Mouse (Mus musculus) splenic B cell, adult 2 months (primary cell): ENCODE data around the gene Eea1.
"Not testable (repeated sequence)": the region's sequence is repeated elsewhere in the genome, so short reads cannot be mapped to it uniquely, and the experiment has no call there.

Experiments
- DNase-seq: peaks from one replicate; pipeline ENCODE4 v3.0.0-alpha.2; 2011; ENCODE audit warnings: low read depth, low spot score
- H3K27me3 ChIP-seq: 2 replicates; pipeline ENCODE4 v1.6.1; 2012; ENCODE audit warnings: mild to moderate bottlenecking, low read length, moderate library complexity, mixed read lengths; ENCODE audit not compliant: control insufficient read depth, poor library complexity, insufficient read depth, severe bottlenecking
- H3K36me3 ChIP-seq: 2 replicates; pipeline ENCODE4 v1.6.1; 2012; ENCODE audit warnings: mild to moderate bottlenecking, low read length, moderate library complexity, mixed read lengths; ENCODE audit not compliant: control insufficient read depth, poor library complexity, insufficient read depth, severe bottlenecking

The Eea1 gene

GRCm38 (mm10) chr10:96074386-96074785, 133.9 kb downstream of the Eea1 start:
- H3K27me3 ChIP-seq = no peaks in the 10 kb centered on the region
- no peaks in the 10 kb centered on the region for H3K36me3 ChIP-seq
- no peak for DNase-seq

DNA sequence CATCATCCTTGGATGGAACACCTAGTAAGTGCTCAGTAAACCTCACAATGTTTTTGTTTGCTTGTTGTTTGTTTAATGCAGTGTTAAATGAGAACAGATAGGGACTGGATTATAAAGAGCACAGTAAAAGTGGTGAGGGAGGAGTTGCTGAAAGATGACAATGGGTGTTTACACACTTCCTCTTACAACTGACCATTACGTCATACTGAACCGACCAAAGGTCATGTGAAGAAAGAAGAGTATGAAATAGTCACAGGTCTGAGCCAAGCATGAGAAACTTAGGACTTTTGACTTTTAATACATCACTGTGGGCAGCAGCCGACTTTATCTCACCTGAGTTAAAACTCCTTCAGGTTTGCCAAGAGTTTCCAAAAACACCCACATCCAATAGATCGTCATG, 135.0 kb downstream of the Eea1 start:
- Histone ChIP-seq H3K36me3 (no peaks in the 10 kb centered on the region), H3K27me3 (no peaks in the 10 kb centered on the region)
- no peak for DNase-seq

GRCm38 (mm10) chr10:96075880-96076279, 135.4 kb downstream of the Eea1 start:
- DNase-seq = no peak
- Histone ChIP-seq H3K27me3 (no peaks in the 10 kb centered on the region), H3K36me3 (no peaks in the 10 kb centered on the region)

GRCm38 (mm10) chr10:96076461-96076860, 136.0 kb downstream of the Eea1 start:
- H3K36me3 ChIP-seq = no peaks in the 10 kb centered on the region
- no peaks in the 10 kb centered on the region for H3K27me3 ChIP-seq
- no peak for DNase-seq

DNA sequence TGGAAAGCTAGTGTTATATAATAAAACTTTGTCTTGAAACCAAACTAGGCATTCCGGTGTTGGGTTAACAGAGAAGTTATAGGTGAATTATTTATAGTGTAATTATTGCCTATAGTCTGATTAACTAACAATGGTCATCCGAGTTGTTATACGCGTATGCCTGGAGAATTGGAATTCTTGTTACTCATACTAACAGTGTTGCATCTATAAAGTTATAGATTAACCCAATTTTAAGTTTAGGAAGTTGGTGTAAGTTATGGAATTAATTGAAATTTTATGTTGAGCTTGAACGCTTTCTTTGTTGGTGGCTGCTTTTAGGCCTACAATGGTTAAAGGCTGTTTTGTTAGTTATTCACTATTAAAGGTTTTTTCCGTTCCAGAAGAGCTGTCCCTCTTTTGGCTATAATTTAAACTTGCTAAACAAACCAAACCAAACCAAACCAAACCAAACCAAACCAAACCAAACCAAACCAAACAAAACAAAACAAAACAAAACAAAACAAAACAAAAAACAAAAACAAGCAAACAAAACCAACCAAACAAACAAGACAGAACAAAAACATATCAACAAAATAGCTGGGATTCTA, 137.1 kb downstream of the Eea1 start:
- not testable (repeated sequence) for H3K27me3 ChIP-seq, H3K36me3 ChIP-seq, DNase-seq

GRCm38 (mm10) chr10:96079823-96080222, 139.4 kb downstream of the Eea1 start:
- no peak for DNase-seq
- no peaks in the 10 kb centered on the region for H3K27me3 ChIP-seq
- H3K36me3 ChIP-seq = no peaks in the 10 kb centered on the region

DNA sequence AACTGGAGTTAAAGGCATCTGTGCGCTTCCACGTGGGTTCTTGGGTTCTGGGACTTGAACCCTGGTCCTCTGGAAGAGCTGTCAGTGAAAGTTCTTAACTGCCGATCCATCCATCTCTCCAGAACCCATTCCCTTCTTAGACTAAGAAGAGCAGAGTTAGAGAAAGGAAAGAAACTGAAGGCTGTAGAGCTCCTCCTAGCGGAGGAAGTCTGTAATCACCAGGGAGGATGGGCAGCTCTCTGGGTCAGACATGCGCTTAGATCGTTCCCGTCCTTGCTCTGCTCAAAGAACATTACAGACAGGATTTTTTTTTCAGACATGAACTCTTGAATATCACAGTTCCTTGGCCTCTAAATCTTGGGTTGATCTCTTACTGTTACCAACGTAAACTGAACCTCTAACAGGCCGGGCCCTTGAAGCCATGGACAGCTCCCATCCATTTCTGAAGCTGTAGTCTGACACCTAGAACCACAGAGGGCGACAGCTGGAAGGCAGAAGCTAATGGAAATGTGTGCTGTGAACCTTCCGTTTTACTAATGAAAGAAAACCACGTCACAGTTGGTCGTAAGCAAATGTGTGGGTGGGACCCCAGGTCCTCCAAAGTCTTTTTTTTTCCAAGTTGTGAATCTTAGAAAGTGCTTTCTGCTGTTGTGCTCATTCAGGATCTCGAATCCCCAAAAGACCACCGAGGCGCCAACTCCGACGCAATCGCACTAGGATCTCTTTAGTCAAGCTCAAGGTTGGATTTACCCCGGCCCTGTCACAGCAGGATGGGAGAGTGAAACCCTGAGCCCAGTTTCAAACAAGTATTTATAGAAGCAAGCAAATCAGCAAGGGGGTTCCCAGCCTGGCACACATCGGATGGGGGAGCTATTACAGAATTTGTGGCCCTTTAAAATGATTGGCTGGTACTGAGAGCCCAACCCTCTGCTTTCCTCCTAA, 140.3 kb downstream of the Eea1 start:
- peak; percentile 71 for DNase-seq
- H3K27me3 ChIP-seq = no peaks in the 10 kb centered on the region
- no peaks in the 10 kb centered on the region for H3K36me3 ChIP-seq

GRCm38 (mm10) chr10:96082203-96082602, 141.8 kb downstream of the Eea1 start:
- DNase-seq = no peak
- Histone ChIP-seq H3K27me3 (no peaks in the 10 kb centered on the region), H3K36me3 (no peaks in the 10 kb centered on the region)

DNA sequence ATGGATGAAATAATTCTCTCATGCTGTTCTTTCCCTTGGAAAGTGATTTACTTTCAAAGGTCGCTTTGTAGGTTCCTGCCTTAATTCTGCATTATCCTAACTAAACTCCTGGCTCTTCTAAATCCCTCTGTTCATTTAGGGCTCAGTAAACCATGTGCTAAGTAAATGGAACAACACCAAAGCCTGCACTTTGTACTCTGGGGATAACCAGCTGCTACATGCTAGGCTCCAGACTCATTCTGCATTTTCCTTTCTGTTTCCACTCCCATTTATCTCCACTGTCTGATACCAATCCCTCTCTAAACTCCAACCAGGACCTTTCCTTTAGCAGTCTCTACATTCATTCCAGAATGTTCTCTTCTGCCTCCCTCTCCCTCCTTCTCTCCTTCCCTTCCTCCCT, 149.3 kb downstream of the Eea1 start:
- no peak for DNase-seq
- H3K36me3 ChIP-seq = no peaks in the 10 kb centered on the region

GRCm38 (mm10) chr10:96090388-96090787, 149.9 kb downstream of the Eea1 start:
- DNase-seq = no peak
- no peaks in the 10 kb centered on the region for H3K36me3 ChIP-seq
- no peaks in the 10 kb centered on the region for H3K27me3 ChIP-seq

More for the DNA sequence above, 149.3 kb downstream of the Eea1 start:
- H3K27me3 ChIP-seq = no peaks in the 10 kb centered on the region

GRCm38 (mm10) chr10:96093890-96094531, 153.6 kb downstream of the Eea1 start:
- Histone ChIP-seq H3K27me3 (no peaks in the 10 kb centered on the region), H3K36me3 (no peaks in the 10 kb centered on the region)
- no peak for DNase-seq

GRCm38 (mm10) chr10:96094559-96094958, 154.1 kb downstream of the Eea1 start:
- H3K36me3 ChIP-seq = no peaks in the 10 kb centered on the region
- H3K27me3 ChIP-seq = no peaks in the 10 kb centered on the region
- DNase-seq = no peak
